Mouse (Mus musculus) embryonic facial prominence, embryonic 15.5 days (tissue): ENCODE data around the gene Gm21900. TPM values are rescaled to one million over a fixed set of nuclear protein-coding genes. Genes with fewer than 3 reads are reported as not detected.
"Not testable (repeated sequence)": the region's sequence is repeated elsewhere in the genome, so short reads cannot be mapped to it uniquely, and the experiment has no call there.

Experiments used
- ATAC-seq: fragments of 200-750 bp; cut with Nextera tagmentation; 2 replicates; pipeline ENCODE4 v1.8.0; 2017; ENCODE audit warnings: low read depth, moderate TSS enrichment; ENCODE audit not compliant: insufficient number of reproducible peaks, low FRiP score, low TSS enrichment
- H3K27ac ChIP-seq: fragments of 300-500 bp; sonication (generic); replicated peaks from 2 replicates; pipeline ENCODE4 v1.5.1; 2015; ENCODE audit warnings: mild to moderate bottlenecking, inconsistent platforms
- H3K27me3 ChIP-seq: fragments of 300-500 bp; sonication (generic); 2 replicates; pipeline ENCODE4 v1.6.1; 2015; ENCODE audit warnings: inconsistent platforms
- H3K36me3 ChIP-seq: fragments of 300-500 bp; sonication (generic); 2 replicates; pipeline ENCODE4 v1.6.1; 2015; ENCODE audit warnings: mild to moderate bottlenecking, inconsistent platforms
- H3K4me1 ChIP-seq: fragments of 300-500 bp; sonication (generic); 2 replicates; pipeline ENCODE4 v1.6.1; 2015; ENCODE audit warnings: inconsistent platforms
- H3K4me2 ChIP-seq: fragments of 300-500 bp; sonication (generic); replicated peaks from 2 replicates; pipeline ENCODE4 v1.6.1; 2015; ENCODE audit warnings: mild to moderate bottlenecking, inconsistent platforms
- H3K4me3 ChIP-seq: fragments of 300-500 bp; sonication (generic); replicated peaks from 2 replicates; pipeline ENCODE4 v1.5.1; 2015; ENCODE audit warnings: mild to moderate bottlenecking, inconsistent platforms
- H3K9ac ChIP-seq: fragments of 300-500 bp; sonication (generic); 2 replicates; pipeline ENCODE4 v1.6.1; 2015; ENCODE audit warnings: inconsistent platforms
- H3K9me3 ChIP-seq: fragments of 300-500 bp; sonication (generic); replicated peaks from 2 replicates; pipeline ENCODE4 v1.6.1; 2016; ENCODE audit warnings: inconsistent platforms
- WGBS: fragments of 180-500 bp; shearing (Covaris S2); methylation state at CpG from one replicate; pipeline ENCODE4 v1.1.7; 2015; 5-methylcytosine and 5-hydroxymethylcytosine counted together
- polyA plus RNA-seq: library from polyadenylated mRNA; unstranded; fragments of >200 nt; fragmentation: Nextera tagmentation; extraction: Ambion mirVana; gene quantifications from 2 replicates; pipeline ENCODE4 v1.2.1, GENCODE M21; 2015

Gene Gm21900
- polyA plus RNA-seq = not detected in 2 replicates

- H3K27me3 ChIP-seq, H3K4me3 ChIP-seq, H3K4me2 ChIP-seq, H3K36me3 ChIP-seq, H3K4me1 ChIP-seq, H3K9ac ChIP-seq, ATAC-seq, H3K27ac ChIP-seq, H3K9me3 ChIP-seq: not testable (repeated sequence)
- 92% methylated on average over 4 of the region's 4 CpGs for WGBS
Observed at GRCm38 (mm10) chrY:10616061-10616460, at the start of gene Gm21900. Gene Gm21900, plus strand, starts transcription at chrY:10616361.

- not testable (repeated sequence) for H3K36me3 ChIP-seq, H3K4me1 ChIP-seq, H3K27me3 ChIP-seq, ATAC-seq, H3K4me3 ChIP-seq, H3K9ac ChIP-seq, H3K27ac ChIP-seq, H3K9me3 ChIP-seq, H3K4me2 ChIP-seq
- 50% methylated on average over 9 of the region's 25 CpGs for WGBS
Observed at GRCm38 (mm10) chrY:10643516-10643915, 27.4 kb downstream of the Gm21900 start.

Other genes with a start within 250 kb of the Gm21900 start
- gene Gm28510, start 203.6 kb upstream of the Gm21900 start, polyA plus RNA-seq = not detected in 2 replicates
- not detected in 2 replicates for gene Gm20737, start 80.3 kb upstream of the Gm21900 start, polyA plus RNA-seq
- gene Gm21775, start 62.9 kb upstream of the Gm21900 start, polyA plus RNA-seq = not detected in 2 replicates
- not detected in 2 replicates for gene Gm20777, start 136.1 kb downstream of the Gm21900 start, polyA plus RNA-seq